ENCODE assay signal across 31 mouse cellular contexts in the genomic region with DNA sequence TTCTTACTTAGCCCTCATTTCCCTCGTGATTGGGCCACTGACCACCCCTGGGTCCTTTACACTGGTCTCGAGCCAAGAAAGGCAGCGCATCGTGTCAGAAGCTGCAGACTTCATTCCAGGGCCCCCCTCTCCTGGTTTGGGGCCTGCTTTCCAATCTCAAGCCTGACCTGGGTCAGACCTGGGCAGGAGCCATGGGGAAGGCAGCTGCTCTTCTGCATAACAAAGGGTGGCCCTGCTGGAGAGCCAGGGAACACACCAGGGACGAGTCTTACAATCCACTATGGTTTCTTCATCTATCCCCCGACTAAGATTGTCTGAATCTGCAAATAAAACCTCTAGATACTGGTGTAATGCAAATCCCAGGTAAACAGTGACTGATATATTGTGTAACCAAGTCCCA. TPM values are rescaled to one million over a fixed set of nuclear protein-coding genes. Genes with fewer than 3 reads are reported as not detected.
DNase-seq lines count a peak whose midpoint lies in the region; ATAC-seq and TF ChIP-seq lines count a peak whose summit lies in the region.
"Had no signal": no experiment of that assay in that cellular context is flagged by ENCODE, and none has a peak within 500 bp of the region (broad histone marks: within the 10 kb centered on the region; RNA-seq: fewer than 3 reads in every experiment).

No protein-coding gene starts in this region.

- no peak overlapping the region for H3K9ac ChIP-seq in liver, adult 2 months (ENCODE audit: low read depth, low read length)
- H3K9ac ChIP-seq in liver, postnatal 0 days (replicated peaks) = no peak overlapping the region
- peak overlapping the region; percentile 17; the same call in 1 of the 2 replicates for H3K9ac ChIP-seq in ES-Bruce4 (ENCODE audit: low read depth, poor library complexity, severe bottlenecking)
- H3K9ac ChIP-seq: forebrain, embryonic 15.5 days; hindbrain, embryonic 12.5 days; kidney, embryonic 15.5 days; limb, embryonic 13.5 days; liver, embryonic 12.5 days had no signal

- no peaks in the 10 kb centered on the region for H3K9me3 ChIP-seq in liver, postnatal 0 days (ENCODE audit: low read length)
- H3K9me3 ChIP-seq in E14TG2a.4 (ENCODE audit: low read length) = no peaks in the 10 kb centered on the region
- H3K9me3 ChIP-seq in ES-Bruce4 (replicated peaks; ENCODE audit: control insufficient read depth, insufficient read depth, low read length, poor library complexity, severe bottlenecking) = no peaks in the 10 kb centered on the region
- H3K9me3 ChIP-seq: forebrain, embryonic 15.5 days; hindbrain, embryonic 12.5 days; kidney, embryonic 15.5 days; limb, embryonic 13.5 days; liver, embryonic 12.5 days had no signal

- TF ChIP-seq POLR2A in liver, adult 2 months (IDR thresholded peaks at IDR 0.05; ENCODE audit: extremely low read depth, insufficient read depth, low read length) = no peak
- TF ChIP-seq POLR2A in ES-Bruce4 (IDR thresholded peaks at IDR 0.05; ENCODE audit: insufficient read depth, low read length) = no peak

- TF ChIP-seq CTCF in liver, adult 2 months (IDR thresholded peaks at IDR 0.05; ENCODE audit: low read depth, low read length) = no peak
- no peak for TF ChIP-seq CTCF in liver, postnatal 0 days (IDR thresholded peaks at IDR 0.05; ENCODE audit: low read depth)
- TF ChIP-seq CTCF in E14TG2a.4 (conservative IDR thresholded peaks at IDR 0.05; ENCODE audit: low read length) (no peak; the same call in 1 of the 2 replicates), ES-Bruce4 (IDR thresholded peaks at IDR 0.05; ENCODE audit: low read depth, low read length) (no peak)

- DNase-seq in liver, adult 2 months (ENCODE audit: extremely low read depth, low read depth, low spot score) = peak; percentile 78
- DNase-seq in liver, postnatal 0 days = no peak
- peak; percentile 77 for DNase-seq in ZHBTc4 (ENCODE audit: low read depth, low spot score)
- DNase-seq in adrenal gland, postnatal 25 days = no peak
- DNase-seq: adrenal gland, adult 8-10 months; B cell, adult 2 months; cerebellum, adult 9-10 months; cerebellum, postnatal 36 days; gastrocnemius, adult 2 months; heart, postnatal 14 days; kidney, adult 11 months; kidney, postnatal 25 days; lung, adult 18-20 months; lung, postnatal 10 days; retina, postnatal 1 day; right cerebral cortex, postnatal 14 days had no signal

- H3K27me3 ChIP-seq in liver, adult 2 months (ENCODE audit: control insufficient read depth, insufficient read depth, low read length) = no peaks in the 10 kb centered on the region
- peaks cover 18% of the 10 kb centered on the region for H3K27me3 ChIP-seq in liver, postnatal 0 days (ENCODE audit: insufficient read depth, low read length)
- H3K27me3 ChIP-seq in E14TG2a.4 (ENCODE audit: insufficient read depth, low read length) (peaks cover 5% of the 10 kb centered on the region; the same call in 1 of the 2 replicates), ES-Bruce4 (ENCODE audit: control insufficient read depth, insufficient read depth, low read length, poor library complexity, severe bottlenecking) (no peaks in the 10 kb centered on the region)

- ATAC-seq in liver, postnatal 0 days = no peak
- ATAC-seq: forebrain, embryonic 15.5 days; liver, embryonic 12.5 days; midbrain, embryonic 16.5 days had no signal

- WGBS in liver, adult 2 months = 46% methylated on average over 6 of the region's 6 CpGs
- 58% methylated on average over 6 of the region's 6 CpGs for WGBS in liver, postnatal 0 days (ENCODE audit: insufficient replicate concordance)

- no peak for TF ChIP-seq EP300 in liver, postnatal 0 days (IDR thresholded peaks at IDR 0.05; ENCODE audit: low read depth)
- peak; percentile 99 for TF ChIP-seq EP300 in ES-Bruce4 (IDR thresholded peaks at IDR 0.05; ENCODE audit: insufficient read depth, low read depth, low read length)

- no peaks in the 10 kb centered on the region for H3K36me3 ChIP-seq in liver, adult 2 months (ENCODE audit: control insufficient read depth, insufficient read depth, low read length)
- H3K36me3 ChIP-seq in liver, postnatal 0 days (replicated peaks; ENCODE audit: insufficient read depth, low read length) = no peaks in the 10 kb centered on the region
- peaks cover 27% of the 10 kb centered on the region for H3K36me3 ChIP-seq in E14TG2a.4 (ENCODE audit: insufficient read depth, low read length)
- H3K36me3 ChIP-seq in ES-Bruce4 (ENCODE audit: control insufficient read depth, insufficient read depth, low read length, poor library complexity, severe bottlenecking) = no peaks in the 10 kb centered on the region
- H3K36me3 ChIP-seq: forebrain, embryonic 15.5 days; hindbrain, embryonic 12.5 days; kidney, embryonic 15.5 days; limb, embryonic 13.5 days; liver, embryonic 12.5 days had no signal

- no peak overlapping the region for H3K27ac ChIP-seq in liver, adult 2 months (replicated peaks; ENCODE audit: insufficient read depth, low read depth, low read length)
- H3K27ac ChIP-seq in liver, postnatal 0 days (ENCODE audit: low read depth) = no peak overlapping the region
- peak overlapping the region; percentile 65 for H3K27ac ChIP-seq in ES-Bruce4 (ENCODE audit: insufficient read depth, low read length)
- H3K27ac ChIP-seq: forebrain, embryonic 15.5 days; gastrocnemius, adult 2 months; hindbrain, embryonic 12.5 days; kidney, embryonic 15.5 days; limb, embryonic 13.5 days; liver, embryonic 12.5 days had no signal

- no peaks in the 10 kb centered on the region for H3K79me2 ChIP-seq in liver, adult 2 months (ENCODE audit: control insufficient read depth, insufficient read depth, low read length)

- H3K4me2 ChIP-seq in liver, postnatal 0 days (ENCODE audit: low read depth, low read length) = no peak overlapping the region
- H3K4me2 ChIP-seq: forebrain, embryonic 15.5 days; hindbrain, embryonic 12.5 days; kidney, embryonic 15.5 days; limb, embryonic 13.5 days; liver, embryonic 12.5 days had no signal

- no peak overlapping the region for H3K4me3 ChIP-seq in liver, adult 2 months (ENCODE audit: insufficient read depth, low read depth, low read length)
- H3K4me3 ChIP-seq in liver, postnatal 0 days (ENCODE audit: low read depth, low read length) = no peak overlapping the region
- H3K4me3 ChIP-seq in E14TG2a.4 (replicated peaks; ENCODE audit: low read length) (peak overlapping the region; percentile 87), ES-Bruce4 (ENCODE audit: low read depth, low read length) (no peak overlapping the region)
- H3K4me3 ChIP-seq: forebrain, embryonic 15.5 days; gastrocnemius, adult 2 months; hindbrain, embryonic 12.5 days; kidney, embryonic 15.5 days; limb, embryonic 13.5 days; liver, embryonic 12.5 days had no signal

- H3K4me1 ChIP-seq in liver, adult 2 months (ENCODE audit: control insufficient read depth, insufficient read depth, low read length) = no peaks in the 10 kb centered on the region
- H3K4me1 ChIP-seq in liver, postnatal 0 days (ENCODE audit: insufficient read depth) = peaks cover 17% of the 10 kb centered on the region
- H3K4me1 ChIP-seq in E14TG2a.4 (replicated peaks; ENCODE audit: low read depth, low read length) (peaks cover 79% of the 10 kb centered on the region), ES-Bruce4 (ENCODE audit: control insufficient read depth, insufficient read depth, low read length) (peaks cover 7% of the 10 kb centered on the region)
- H3K4me1 ChIP-seq: forebrain, embryonic 15.5 days; kidney, embryonic 15.5 days; limb, embryonic 13.5 days had no signal

RNA-seq across cellular contexts. Expression of a gene that starts 1.2 kb away (rescaled TPM):
- total RNA-seq in liver, adult 2 months (2014; rRNA removed) = 1.8 and 1.9 TPM in 2 replicates
- 1.4 TPM in 2 replicates for polyA plus RNA-seq in liver, adult 2 months (2012; rRNA removed)
- 1.6 and 2.2 TPM in 2 replicates for polyA plus RNA-seq in liver, postnatal 0 days (2015; fragmentation: Nextera tagmentation; extraction: Ambion mirVana)
- 53.2 and 60.3 TPM in 2 replicates for polyA plus RNA-seq in ES-Bruce4 (2011; ENCODE audit: insufficient read depth, insufficient read length, low read depth, missing spikeins)
- total RNA-seq in adrenal gland, postnatal 25 days (2021) = 6.1 and 9.5 TPM in 2 replicates
- polyA plus RNA-seq: midbrain, embryonic 16.5 days; neural tube, embryonic 14.5 days had no signal

RNA-seq across cellular contexts. Expression of a gene that starts 8.5 kb away (rescaled TPM):
- total RNA-seq in liver, adult 2 months (2014; rRNA removed) = 9.5 and 12.8 TPM in 2 replicates
- polyA plus RNA-seq in liver, adult 2 months (2012; rRNA removed) = 14.6 and 15.8 TPM in 2 replicates
- 6.3 and 7.4 TPM in 2 replicates for polyA plus RNA-seq in liver, postnatal 0 days (2015; fragmentation: Nextera tagmentation; extraction: Ambion mirVana)
- 26.9 and 27.7 TPM in 2 replicates for polyA plus RNA-seq in ES-Bruce4 (2011; ENCODE audit: insufficient read depth, insufficient read length, low read depth, missing spikeins)
- total RNA-seq in adrenal gland, postnatal 25 days (2021) = 77.2 and 92.4 TPM in 2 replicates

RNA-seq across cellular contexts. Expression of a gene that starts 29.6 kb away (rescaled TPM):
- total RNA-seq in liver, adult 2 months (2014; rRNA removed) = 5.7 and 6.4 TPM in 2 replicates
- 7.8 and 8.5 TPM in 2 replicates for polyA plus RNA-seq in liver, adult 2 months (2012; rRNA removed)
- 33.3 and 43.4 TPM in 2 replicates for polyA plus RNA-seq in liver, postnatal 0 days (2015; fragmentation: Nextera tagmentation; extraction: Ambion mirVana)
- 97.4 and 109 TPM in 2 replicates for polyA plus RNA-seq in ES-Bruce4 (2011; ENCODE audit: insufficient read depth, insufficient read length, low read depth, missing spikeins)
- 35.0 and 46.2 TPM in 2 replicates for total RNA-seq in adrenal gland, postnatal 25 days (2021)

RNA-seq across cellular contexts. Expression of a gene that starts 40.8 kb away (rescaled TPM):
- total RNA-seq in liver, adult 2 months (2014; rRNA removed) = not detected in 2 replicates
- polyA plus RNA-seq in liver, adult 2 months (2012; rRNA removed) = not detected in 2 replicates
- polyA plus RNA-seq in liver, postnatal 0 days (2015; fragmentation: Nextera tagmentation; extraction: Ambion mirVana) = not detected in 2 replicates
- polyA plus RNA-seq in ES-Bruce4 (2011; ENCODE audit: insufficient read depth, insufficient read length, low read depth, missing spikeins) = 117 and 124 TPM in 2 replicates
- total RNA-seq in adrenal gland, postnatal 25 days (2021) = 0.38 and 0.73 TPM in 2 replicates
- total RNA-seq: gastrocnemius, adult 2 months; gastrocnemius, postnatal 4 days; heart, adult 8-10 months had no signal
- polyA plus RNA-seq: embryonic facial prominence, embryonic 11.5 days; heart, embryonic 14.5 days; liver, embryonic 12.5 days; small intestine, adult 2 months; stomach, embryonic 14.5 days had no signal

Comparison
In these comparisons a context has a peak if more than half of its experiments do, and no peak if none do; other contexts are left out.
1. DNase-seq: peak in liver, adult 2 months (single experiment) and ZHBTc4 (single experiment); none in liver, postnatal 0 days (single experiment) and adrenal gland, postnatal 25 days (single experiment).
2. RNA of a gene that starts 1.2 kb away (polyA plus RNA-seq): 53.2 to 60.3 TPM in ES-Bruce4; 1.6 to 2.2 TPM in liver, postnatal 0 days and 1.4 TPM in liver, adult 2 months; every median in the first group is over 10 times any median in the second.